Mouse (Mus musculus) intestine, embryonic 14.5 days (tissue): ENCODE measurements around the gene Msantd3. TPM values are rescaled to one million over a fixed set of nuclear protein-coding genes. Genes with fewer than 3 reads are reported as not detected.

Source experiments
- ATAC-seq: fragments of 200-750 bp; cut with Nextera tagmentation; replicated peaks from 2 replicates; pipeline ENCODE4 v1.8.0; 2017; ENCODE audit warnings: low read depth, moderate number of reproducible peaks, moderate TSS enrichment, moderate library complexity; ENCODE audit not compliant: low FRiP score, low TSS enrichment
- DNase-seq: peaks from one replicate; pipeline ENCODE4 v3.0.0-alpha.2; 2018; ENCODE audit warnings: low spot score
- H3K27ac ChIP-seq: fragments of 300-500 bp; sonication (generic); 2 replicates; pipeline ENCODE4 v1.5.1; 2014; ENCODE audit warnings: low read depth, mild to moderate bottlenecking, control low read depth
- H3K27me3 ChIP-seq: fragments of 300-500 bp; sonication (generic); replicated peaks from 2 replicates; pipeline ENCODE4 v1.6.1; 2014; ENCODE audit warnings: low read length, control low read depth; ENCODE audit not compliant: control insufficient read depth, insufficient read depth
- H3K36me3 ChIP-seq: fragments of 300-500 bp; sonication (generic); 2 replicates; pipeline ENCODE4 v1.6.1; 2014; ENCODE audit warnings: low read length, control low read depth; ENCODE audit not compliant: control insufficient read depth, insufficient read depth
- H3K4me1 ChIP-seq: fragments of 300-500 bp; sonication (generic); replicated peaks from 2 replicates; pipeline ENCODE4 v1.6.1; 2014; ENCODE audit warnings: low read length, control low read depth, mixed read lengths; ENCODE audit not compliant: control insufficient read depth, insufficient read depth
- H3K4me2 ChIP-seq: fragments of 300-500 bp; sonication (generic); 2 replicates; pipeline ENCODE4 v1.6.1; 2014; ENCODE audit warnings: low read length
- H3K4me3 ChIP-seq: fragments of 300-500 bp; sonication (generic); 2 replicates; pipeline ENCODE4 v1.5.1; 2014; ENCODE audit warnings: low read depth, low read length, control low read depth, mixed read lengths
- H3K9ac ChIP-seq: fragments of 300-500 bp; sonication (generic); 2 replicates; pipeline ENCODE4 v1.6.1; 2014; ENCODE audit warnings: mild to moderate bottlenecking, low read length
- H3K9me3 ChIP-seq: fragments of 300-500 bp; sonication (generic); 2 replicates; pipeline ENCODE4 v1.6.1; 2016; ENCODE audit warnings: low read length, control low read depth; ENCODE audit not compliant: control insufficient read depth
- WGBS: fragments of 180-500 bp; shearing (Covaris S2); extraction: QIAGEN DNeasy Blood & Tissue Kit; methylation state at CpG from one replicate; pipeline ENCODE4 v1.1.7; 2014; 5-methylcytosine and 5-hydroxymethylcytosine counted together
- polyA plus RNA-seq: library from polyadenylated mRNA; unstranded; fragments of >200 nt; fragmentation: Nextera tagmentation; extraction: Ambion mirVana; gene quantifications from 2 replicates; pipeline ENCODE4 v1.2.1, GENCODE M21; 2014

Gene Msantd3
- polyA plus RNA-seq, 1 experiment from 2014 or later: 21.0 TPM

- Histone ChIP-seq H3K4me3 (no peak overlapping the region), H3K4me1 (no peaks in the 10 kb centered on the region), H3K27me3 (no peaks in the 10 kb centered on the region), H3K27ac (no peak overlapping the region), H3K9ac (no peak overlapping the region), H3K36me3 (no peaks in the 10 kb centered on the region), H3K9me3 (no peaks in the 10 kb centered on the region), H3K4me2 (no peak overlapping the region)
- WGBS: 83% methylated on average over 1 of the region's 1 CpGs
- ATAC-seq: no peak
- DNase-seq: no peak
Measured at GRCm38 (mm10) chr4:48577831-48578230, 38.1 kb downstream of the Msantd3 start.

GRCm38 (mm10) chr4:48578399-48578798, 38.7 kb downstream of the Msantd3 start:
- H3K4me2 ChIP-seq: no peak overlapping the region
- WGBS: 50% methylated on average over 4 of the region's 4 CpGs
- DNase-seq: no peak
- H3K4me3 ChIP-seq: no peak overlapping the region
- no peaks in the 10 kb centered on the region for H3K36me3 ChIP-seq
- H3K4me1 ChIP-seq: no peaks in the 10 kb centered on the region
- no peak for ATAC-seq
- no peaks in the 10 kb centered on the region for H3K27me3 ChIP-seq
- no peak overlapping the region for H3K9ac ChIP-seq
- H3K27ac ChIP-seq: no peak overlapping the region
- H3K9me3 ChIP-seq: no peaks in the 10 kb centered on the region

GRCm38 (mm10) chr4:48579475-48580110, 39.9 kb downstream of the Msantd3 start:
- no peaks in the 10 kb centered on the region for H3K36me3 ChIP-seq
- no peak overlapping the region for H3K4me3 ChIP-seq
- no peak for DNase-seq
- WGBS: 53% methylated on average over 6 of the region's 6 CpGs
- no peak overlapping the region for H3K27ac ChIP-seq
- H3K4me1 ChIP-seq: no peaks in the 10 kb centered on the region
- no peak overlapping the region for H3K4me2 ChIP-seq
- no peaks in the 10 kb centered on the region for H3K27me3 ChIP-seq
- no peaks in the 10 kb centered on the region for H3K9me3 ChIP-seq
- no peak overlapping the region for H3K9ac ChIP-seq
- no peak for ATAC-seq

- H3K36me3 ChIP-seq: no peaks in the 10 kb centered on the region
- DNase-seq (no peak), ATAC-seq (no peak)
- 47% methylated on average over 2 of the region's 2 CpGs for WGBS
- no peak overlapping the region for H3K4me3 ChIP-seq
- no peak overlapping the region for H3K4me2 ChIP-seq
- no peak overlapping the region for H3K9ac ChIP-seq
- no peaks in the 10 kb centered on the region for H3K9me3 ChIP-seq
- H3K27ac ChIP-seq: no peak overlapping the region
- H3K27me3 ChIP-seq: no peaks in the 10 kb centered on the region
- no peaks in the 10 kb centered on the region for H3K4me1 ChIP-seq
Measured at GRCm38 (mm10) chr4:48581201-48581600, 41.5 kb downstream of the Msantd3 start.

GRCm38 (mm10) chr4:48581993-48582392, 42.3 kb downstream of the Msantd3 start:
- H3K4me2 ChIP-seq: no peak overlapping the region
- no peak overlapping the region for H3K9ac ChIP-seq
- no peaks in the 10 kb centered on the region for H3K36me3 ChIP-seq
- no peaks in the 10 kb centered on the region for H3K27me3 ChIP-seq
- no peak overlapping the region for H3K4me3 ChIP-seq
- 81% methylated on average over 2 of the region's 3 CpGs for WGBS
- ATAC-seq (no peak), DNase-seq (no peak)
- no peaks in the 10 kb centered on the region for H3K4me1 ChIP-seq
- no peaks in the 10 kb centered on the region for H3K9me3 ChIP-seq
- H3K27ac ChIP-seq: no peak overlapping the region

GRCm38 (mm10) chr4:48582941-48583340, 43.2 kb downstream of the Msantd3 start:
- H3K27ac ChIP-seq: no peak overlapping the region
- H3K36me3 ChIP-seq: no peaks in the 10 kb centered on the region
- no peak overlapping the region for H3K4me2 ChIP-seq
- no peak for ATAC-seq
- no peaks in the 10 kb centered on the region for H3K27me3 ChIP-seq
- no peak overlapping the region for H3K9ac ChIP-seq
- H3K4me3 ChIP-seq: no peak overlapping the region
- H3K9me3 ChIP-seq: no peaks in the 10 kb centered on the region
- H3K4me1 ChIP-seq: no peaks in the 10 kb centered on the region
- DNase-seq: no peak
- 88% methylated on average over 2 of the region's 2 CpGs for WGBS

GRCm38 (mm10) chr4:48584421-48585240, 44.9 kb downstream of the Msantd3 start, which contains the start of gene Tmeff1:
Gene Tmeff1, plus strand, starts transcription at chr4:48585174.
- Histone ChIP-seq H3K36me3 (no peaks in the 10 kb centered on the region), H3K9ac (peak within 1 kb of the TSS; percentile 94), H3K27ac (peak within 1 kb of the TSS; percentile 95), H3K4me2 (peak within 1 kb of the TSS; percentile 67), H3K4me1 (0 out of 2 replicates have a peak, but pooled peaks cover 9% of the 10 kb centered on the region), H3K27me3 (no peaks in the 10 kb centered on the region), H3K4me3 (peak within 1 kb of the TSS; percentile 82), H3K9me3 (no peaks in the 10 kb centered on the region)
- WGBS: under 1% methylated on average over 38 of the region's 64 CpGs
- peak; percentile 84 for DNase-seq
- ATAC-seq: peak; percentile 78

GRCm38 (mm10) chr4:48585241-48586098, 45.7 kb downstream of the Msantd3 start:
- Histone ChIP-seq H3K27ac (peak overlapping the region; percentile 95), H3K4me3 (peak overlapping the region; percentile 82), H3K4me1 (0 out of 2 replicates have a peak, but pooled peaks cover 9% of the 10 kb centered on the region), H3K9ac (peak overlapping the region; percentile 94), H3K4me2 (peak overlapping the region; percentile 67), H3K27me3 (no peaks in the 10 kb centered on the region), H3K9me3 (no peaks in the 10 kb centered on the region), H3K36me3 (no peaks in the 10 kb centered on the region)
- DNase-seq: peak; percentile 86
- WGBS: under 1% methylated on average over 67 of the region's 92 CpGs
- peak; percentile 78 for ATAC-seq
